ENCODE assay signal across 8 mouse cellular contexts in the genomic region with DNA sequence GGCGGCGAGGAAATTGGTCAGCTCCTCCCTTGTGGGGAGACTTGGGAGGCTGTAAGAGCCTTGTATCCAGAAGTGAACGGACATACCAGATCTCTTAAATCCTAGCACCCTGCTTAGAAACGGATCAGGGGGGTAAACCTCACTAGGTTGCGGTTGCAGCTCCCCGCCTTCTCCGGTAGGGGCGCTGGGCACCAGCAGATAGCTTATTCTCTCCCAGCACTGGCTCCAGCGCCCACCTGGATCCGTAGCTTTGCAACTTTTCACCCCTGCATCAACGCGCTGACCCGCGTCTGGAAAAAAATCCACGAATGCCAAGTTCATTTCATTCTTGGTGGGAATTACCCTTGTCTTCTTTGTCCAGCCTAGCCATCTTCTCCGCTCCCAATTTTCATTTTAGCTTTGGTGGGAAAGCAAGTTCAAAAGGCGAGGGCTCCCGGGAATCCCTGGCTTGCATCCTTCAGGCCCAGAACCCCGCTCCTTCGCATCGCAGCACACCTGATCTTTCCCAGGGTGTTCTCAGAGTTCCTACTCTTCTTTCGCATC. TPM values are rescaled to one million over a fixed set of nuclear protein-coding genes. Genes with fewer than 3 reads are reported as not detected.
DNase-seq lines count a peak whose midpoint lies in the region; ATAC-seq and TF ChIP-seq lines count a peak whose summit lies in the region.

No protein-coding gene starts in this region.

- intact Hi-C loops in gastrocnemius, postnatal 14 days (cut with DNase I; ENCODE audit: low total_unique reads) = no loop called here

- H3K36me3 ChIP-seq in embryonic facial prominence, embryonic 11.5 days (replicated peaks; ENCODE audit: control insufficient read depth, insufficient read depth, low read depth, low read length) = no peaks in the 10 kb centered on the region
- no peaks in the 10 kb centered on the region for H3K36me3 ChIP-seq in heart, postnatal 0 days (replicated peaks; ENCODE audit: control insufficient read depth, insufficient read depth, low read length)
- no peaks in the 10 kb centered on the region for H3K36me3 ChIP-seq in liver, postnatal 0 days (replicated peaks; ENCODE audit: insufficient read depth, low read length)

- no peak overlapping the region for H3K27ac ChIP-seq in embryonic facial prominence, embryonic 11.5 days (replicated peaks; ENCODE audit: low read depth, low read length)
- H3K27ac ChIP-seq in heart, postnatal 0 days (ENCODE audit: low read depth) = no peak overlapping the region
- H3K27ac ChIP-seq in liver, postnatal 0 days (ENCODE audit: low read depth) = no peak overlapping the region

- DNase-seq in gastrocnemius, postnatal 14 days = peak; percentile 20
- no peak for DNase-seq in gastrocnemius, adult 18-20 months (ENCODE audit: low spot score)
- peak; percentile 84 for DNase-seq in embryonic facial prominence, embryonic 11.5 days (ENCODE audit: low spot score)
- peak; percentile 28 for DNase-seq in heart, postnatal 0 days (ENCODE audit: low spot score)
- peak; percentile 5 to 66 for DNase-seq in kidney, postnatal 36 days
- peak; percentile 20 for DNase-seq in liver, postnatal 0 days
- peak; percentile 82 for DNase-seq in retina, postnatal 1 day
- no peak for DNase-seq in B cell, adult 2 months

- H3K4me1 ChIP-seq in embryonic facial prominence, embryonic 11.5 days (ENCODE audit: control insufficient read depth, insufficient read depth, low read length) = peaks cover 4% of the 10 kb centered on the region; the same call in 1 of the 2 replicates
- H3K4me1 ChIP-seq in heart, postnatal 0 days (ENCODE audit: control insufficient read depth, insufficient read depth) = 0 out of 2 replicates have a peak, but pooled peaks cover 5% of the 10 kb centered on the region
- H3K4me1 ChIP-seq in liver, postnatal 0 days (ENCODE audit: insufficient read depth) = no peaks in the 10 kb centered on the region

- WGBS in embryonic facial prominence, embryonic 11.5 days = 1% methylated on average over 22 of the region's 22 CpGs
- WGBS in heart, postnatal 0 days = 4% methylated on average over 22 of the region's 22 CpGs
- 5% methylated on average over 20 of the region's 22 CpGs for WGBS in liver, postnatal 0 days (ENCODE audit: insufficient replicate concordance)

- peak overlapping the region; percentile 23 for H3K4me2 ChIP-seq in embryonic facial prominence, embryonic 11.5 days (ENCODE audit: low read depth, low read length)
- peak overlapping the region; percentile 23; the same call in 1 of the 2 replicates for H3K4me2 ChIP-seq in heart, postnatal 0 days (ENCODE audit: low read depth, low read length)
- no peak overlapping the region for H3K4me2 ChIP-seq in liver, postnatal 0 days (ENCODE audit: low read depth, low read length)

- H3K9me3 ChIP-seq in embryonic facial prominence, embryonic 11.5 days (replicated peaks; ENCODE audit: control insufficient read depth, low read length) = no peaks in the 10 kb centered on the region
- H3K9me3 ChIP-seq in heart, postnatal 0 days (replicated peaks; ENCODE audit: control insufficient read depth, low read length) = no peaks in the 10 kb centered on the region
- no peaks in the 10 kb centered on the region for H3K9me3 ChIP-seq in liver, postnatal 0 days (ENCODE audit: low read length)

- 0 out of 2 replicates have a peak, but pooled peaks have one; percentile 50 for ATAC-seq in embryonic facial prominence, embryonic 11.5 days (replicated peaks; ENCODE audit: insufficient number of reproducible peaks, low FRiP score, low TSS enrichment, low read depth)
- no peak for ATAC-seq in heart, postnatal 0 days (ENCODE audit: insufficient read depth, low read depth)
- ATAC-seq in liver, postnatal 0 days = no peak

- TF ChIP-seq CTCF in heart, postnatal 0 days (IDR thresholded peaks at IDR 0.05; ENCODE audit: low read depth) = peak; percentile 62
- peak; percentile 56 for TF ChIP-seq CTCF in liver, postnatal 0 days (IDR thresholded peaks at IDR 0.05; ENCODE audit: low read depth)

- no peak overlapping the region for H3K4me3 ChIP-seq in embryonic facial prominence, embryonic 11.5 days (ENCODE audit: low read depth, low read length)
- H3K4me3 ChIP-seq in heart, postnatal 0 days (ENCODE audit: low read depth, low read length) = peak overlapping the region; percentile 16; the same call in 1 of the 2 replicates
- H3K4me3 ChIP-seq in liver, postnatal 0 days (ENCODE audit: low read depth, low read length) = no peak overlapping the region

- H3K9ac ChIP-seq in embryonic facial prominence, embryonic 11.5 days (replicated peaks; ENCODE audit: low read length) = no peak overlapping the region
- no peak overlapping the region for H3K9ac ChIP-seq in heart, postnatal 0 days (replicated peaks; ENCODE audit: low read depth, low read length)
- H3K9ac ChIP-seq in liver, postnatal 0 days (replicated peaks) = no peak overlapping the region

- no peak for TF ChIP-seq EP300 in heart, postnatal 0 days (IDR thresholded peaks at IDR 0.05; ENCODE audit: low read depth)
- no peak for TF ChIP-seq EP300 in liver, postnatal 0 days (IDR thresholded peaks at IDR 0.05; ENCODE audit: low read depth)

- peaks cover 25% of the 10 kb centered on the region for H3K27me3 ChIP-seq in embryonic facial prominence, embryonic 11.5 days (ENCODE audit: control insufficient read depth, insufficient read depth, low read length)
- H3K27me3 ChIP-seq in heart, postnatal 0 days (ENCODE audit: control insufficient read depth, insufficient read depth, low read length) = peaks cover 55% of the 10 kb centered on the region
- H3K27me3 ChIP-seq in liver, postnatal 0 days (ENCODE audit: insufficient read depth, low read length) = peaks cover 38% of the 10 kb centered on the region

RNA-seq across cellular contexts. Expression of a gene that starts 1.8 kb away (rescaled TPM):
- not detected for total RNA-seq in gastrocnemius, postnatal 14 days (2021)
- not detected for total RNA-seq in gastrocnemius, adult 18-20 months (2021)
- polyA plus RNA-seq in embryonic facial prominence, embryonic 11.5 days (2014; fragmentation: Nextera tagmentation; extraction: Ambion mirVana) = 0.94 and 1.2 TPM in 2 replicates
- total RNA-seq in heart, postnatal 0 days (2014; rRNA removed; ENCODE audit: low replicate concordance) = 0.08 TPM in 1 of 2 replicates, not detected in the other
- 0.01 and 0.04 TPM in 2 replicates for polyA plus RNA-seq in heart, postnatal 0 days (2015; fragmentation: Nextera tagmentation; extraction: Ambion mirVana)
- 0.06 TPM in 1 of 2 replicates, not detected in the other for polyA plus RNA-seq in liver, postnatal 0 days (2015; fragmentation: Nextera tagmentation; extraction: Ambion mirVana)

Comparison
In these comparisons a context has a peak if more than half of its experiments do, and no peak if none do; other contexts are left out.
1. DNase-seq: peak in gastrocnemius, postnatal 14 days (single experiment), embryonic facial prominence, embryonic 11.5 days (single experiment), heart, postnatal 0 days (single experiment), kidney, postnatal 36 days (2 of 2), liver, postnatal 0 days (single experiment) and retina, postnatal 1 day (single experiment); none in gastrocnemius, adult 18-20 months (single experiment) and B cell, adult 2 months (0 of 2).